Mouse (Mus musculus) CH12.LX (cell line): ENCODE measurements around the gene Pcdh9. TPM values are rescaled to one million over a fixed set of nuclear protein-coding genes. Genes with fewer than 3 reads are reported as not detected.

Experiments used
- DNase-seq: peaks from one replicate; pipeline ENCODE4 v3.0.0-alpha.2; 2013; ENCODE audit errors: extremely low read depth
- H3K27ac ChIP-seq: 2 replicates; pipeline ENCODE4 v1.5.1; 2012; ENCODE audit warnings: low read depth, mild to moderate bottlenecking, control low read depth, moderate library complexity; ENCODE audit not compliant: insufficient read depth
- H3K27me3 ChIP-seq: replicated peaks from 2 replicates; pipeline ENCODE3; 2012; ENCODE audit warnings: inconsistent platforms
- H3K36me3 ChIP-seq, 2 experiments: replicated peaks in 1 of 2; 2 replicates each; pipeline versions ENCODE3 to v1.6.1; 2012; ENCODE audit warnings: inconsistent platforms in 1 of 2, low read length in 1 of 2, mild to moderate bottlenecking in 1 of 2, mixed read lengths in 1 of 2, moderate library complexity in 1 of 2; ENCODE audit not compliant: control insufficient read depth in 1 of 2, insufficient read depth in 1 of 2
- H3K4me1 ChIP-seq, 2 experiments: 2 replicates each; pipeline ENCODE4 v1.6.1; 2012; ENCODE audit warnings: inconsistent platforms in 1 of 2, moderate library complexity in 1 of 2; ENCODE audit not compliant: insufficient read depth in 2 of 2, control insufficient read depth in 1 of 2
- H3K4me2 ChIP-seq: 2 replicates; pipeline ENCODE4 v1.6.1; 2012; ENCODE audit warnings: low read depth, mild to moderate bottlenecking, control low read depth; ENCODE audit not compliant: poor library complexity, insufficient read depth, severe bottlenecking
- H3K4me3 ChIP-seq, 3 experiments: fragments of 150-350 bp in 1 of 3; sonication (generic) in 1 of 3; replicated peaks in 1 of 3; 2 replicates each; pipeline versions ENCODE3 to v1.5.1; 2011 to 2012; ENCODE audit warnings: low read depth in 2 of 3, low read length in 2 of 3, mild to moderate bottlenecking in 2 of 3, moderate library complexity in 2 of 3, control low read depth in 1 of 3, improper control_type of control experiment in 1 of 3, inconsistent platforms in 1 of 3, mixed read lengths in 1 of 3; ENCODE audit not compliant: poor library complexity in 1 of 3
- H3K79me2 ChIP-seq: replicated peaks from 2 replicates; pipeline ENCODE4 v1.6.1; 2012; ENCODE audit warnings: mild to moderate bottlenecking, moderate library complexity; ENCODE audit not compliant: control insufficient read depth, poor library complexity, insufficient read depth, severe bottlenecking; ENCODE audit errors: extremely low read depth
- H3K9ac ChIP-seq: 2 replicates; pipeline ENCODE4 v1.6.1; 2012; ENCODE audit warnings: low read depth, mild to moderate bottlenecking, control low read depth, moderate library complexity; ENCODE audit not compliant: insufficient read depth
- H3K9me3 ChIP-seq: replicated peaks from 2 replicates; pipeline ENCODE3; 2012; ENCODE audit warnings: low read length, inconsistent platforms, mixed read lengths
- CHD1 ChIP-seq: IDR thresholded peaks from 2 replicates; pipeline ENCODE4 v1.6.1; 2012; ENCODE audit warnings: low read depth, low read length, improper control_type of control experiment, inconsistent platforms
- CTCF ChIP-seq, 2 experiments: IDR thresholded peaks in 1 of 2; conservative IDR thresholded peaks in 1 of 2; 2 replicates each; pipeline ENCODE4 v1.5.1; 2011 to 2012; ENCODE audit warnings: low read depth in 2 of 2, low read length in 2 of 2, improper control_type of control experiment in 1 of 2, inconsistent platforms in 1 of 2, mild to moderate bottlenecking in 1 of 2, moderate library complexity in 1 of 2
- E2F4 ChIP-seq: IDR thresholded peaks from 2 replicates; pipeline ENCODE4 v1.6.1; 2011; ENCODE audit warnings: low read depth, low read length, improper control_type of control experiment; ENCODE audit not compliant: insufficient replicate concordance
- EP300 ChIP-seq: IDR thresholded peaks from 2 replicates; pipeline ENCODE4 v1.6.1; 2011; ENCODE audit warnings: low read length, improper control_type of control experiment
- ETS1 ChIP-seq: conservative IDR thresholded peaks from 2 replicates; pipeline ENCODE4 v1.6.1; 2012; ENCODE audit warnings: low read depth, mild to moderate bottlenecking, inconsistent platforms, low read length, improper control_type of control experiment, moderate library complexity
- GABPA ChIP-seq: IDR thresholded peaks from 2 replicates; pipeline ENCODE4 v1.6.1; 2012; ENCODE audit warnings: low read depth, low read length, improper control_type of control experiment, inconsistent platforms; ENCODE audit not compliant: insufficient replicate concordance
- IRF4 ChIP-seq: IDR thresholded peaks from 2 replicates; pipeline ENCODE4 v1.6.1; 2014; ENCODE audit warnings: low read depth, mild to moderate bottlenecking, inconsistent platforms, low read length, improper control_type of control experiment
- MAX ChIP-seq: IDR thresholded peaks from 2 replicates; pipeline ENCODE4 v1.6.1; 2011; ENCODE audit warnings: low read length, improper control_type of control experiment
- MEF2A ChIP-seq: IDR thresholded peaks from 2 replicates; pipeline ENCODE4 v1.6.1; 2014; ENCODE audit warnings: low read depth, mild to moderate bottlenecking, inconsistent platforms, low read length, improper control_type of control experiment, borderline replicate concordance
- MXI1 ChIP-seq: IDR thresholded peaks from 2 replicates; pipeline ENCODE4 v1.6.1; 2011; ENCODE audit warnings: mild to moderate bottlenecking, low read depth, low read length, improper control_type of control experiment
- NRF1 ChIP-seq: IDR thresholded peaks from 2 replicates; pipeline ENCODE4 v1.6.1; 2014; ENCODE audit warnings: low read depth, mild to moderate bottlenecking, inconsistent platforms, low read length, improper control_type of control experiment, moderate library complexity
- POLR2AphosphoS2 ChIP-seq: IDR thresholded peaks from 2 replicates; pipeline ENCODE4 v1.6.1; 2011; ENCODE audit warnings: low read depth, low read length, improper control_type of control experiment
- RAD21 ChIP-seq: IDR thresholded peaks from 2 replicates; pipeline ENCODE4 v1.6.1; 2011; ENCODE audit warnings: low read depth, mild to moderate bottlenecking, low read length, improper control_type of control experiment, moderate library complexity
- SIN3A ChIP-seq: IDR thresholded peaks from 2 replicates; pipeline ENCODE4 v1.6.1; 2012; ENCODE audit warnings: low read length, improper control_type of control experiment, inconsistent platforms
- SMC3 ChIP-seq: IDR thresholded peaks from 2 replicates; pipeline ENCODE4 v1.6.1; 2011; ENCODE audit warnings: low read depth, low read length, improper control_type of control experiment
- TBP ChIP-seq: conservative IDR thresholded peaks from 2 replicates; pipeline ENCODE4 v1.6.1; 2011; ENCODE audit warnings: low read depth, low read length, improper control_type of control experiment
- TCF12 ChIP-seq: IDR thresholded peaks from 2 replicates; pipeline ENCODE4 v1.6.1; 2014; ENCODE audit warnings: low read depth, mild to moderate bottlenecking, inconsistent platforms, low read length, improper control_type of control experiment
- UBTF ChIP-seq: IDR thresholded peaks from 2 replicates; pipeline ENCODE4 v1.6.1; 2012; ENCODE audit warnings: low read depth, mild to moderate bottlenecking, inconsistent platforms, low read length, improper control_type of control experiment, moderate library complexity
- ZC3H11A ChIP-seq: IDR thresholded peaks from 2 replicates; pipeline ENCODE4 v1.6.1; 2012; ENCODE audit warnings: low read depth, mild to moderate bottlenecking, inconsistent platforms, low read length, improper control_type of control experiment
- ZMIZ1 ChIP-seq: IDR thresholded peaks from 2 replicates; pipeline ENCODE4 v1.6.1; 2012; ENCODE audit warnings: low read depth, mild to moderate bottlenecking, inconsistent platforms, low read length, improper control_type of control experiment
- ZNF384 ChIP-seq: IDR thresholded peaks from 2 replicates; pipeline ENCODE4 v1.6.1; 2012; ENCODE audit warnings: low read depth, low read length, improper control_type of control experiment, inconsistent platforms
- dilution Hi-C: fragments of 300-500 bp; cut with MboI; formaldehyde crosslinking; loops from 2 replicates; pipeline ENCODE4 v1.14.3; 2020; ENCODE audit warnings: low sequenced_read_pairs; ENCODE audit not compliant: extremely low pct_unique_long_range_greater_than_20kb, extremely low pct_ligation_motif_present
- in situ Hi-C: fragments of 300-500 bp; cut with MboI; formaldehyde crosslinking; loops from 3 replicates; pipeline ENCODE4 v1.14.3; 2019; ENCODE audit warnings: low sequenced_read_pairs, low pct_ligation_motif_present, low pct_unique_long_range_greater_than_20kb, mixed read lengths
- polyA plus RNA-seq: library from polyadenylated mRNA; unstranded; fragments of >175 nt; gene quantifications from 2 replicates; pipeline ENCODE4 v1.2.1, GENCODE M21; 2012; ENCODE audit warnings: low read depth; ENCODE audit not compliant: insufficient read length
- total RNA-seq, 2 experiments: library from RNA; depleted of rRNA; stranded (reverse); fragments of 300-350 nt in 1 of 2; fragments of >200 nt in 1 of 2; gene quantifications; 2 replicates each; pipeline ENCODE4 v1.2.3; 2012 to 2014

The Pcdh9 gene
- total and polyA plus RNA-seq, 3 experiments: not detected

DNA sequence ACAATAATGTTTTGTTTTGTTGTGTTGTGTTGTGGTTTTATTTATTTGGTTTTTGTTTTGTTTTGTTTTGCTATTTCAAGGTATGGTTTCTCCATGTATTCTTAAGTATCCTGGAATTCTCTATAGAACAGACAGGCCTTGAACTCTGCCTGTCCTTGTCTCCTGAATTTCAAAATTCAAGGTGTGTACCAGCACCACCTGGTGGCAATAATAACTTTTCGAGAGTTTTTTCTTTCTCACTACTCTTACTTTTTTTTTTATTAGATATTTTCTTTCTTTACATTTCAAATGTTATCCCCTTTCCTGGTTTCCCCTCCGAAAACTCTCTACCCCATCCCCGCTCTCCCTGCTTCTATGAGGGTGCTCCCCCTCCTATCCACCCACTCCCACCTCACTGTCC lies 536.3 kb downstream of the Pcdh9 start:
- H3K36me3 ChIP-seq: no peaks in the 10 kb centered on the region
- H3K9ac ChIP-seq: no peak overlapping the region
- dilution Hi-C loops: no loop called here
- no peak overlapping the region for H3K27ac ChIP-seq
- H3K27me3 ChIP-seq: no peaks in the 10 kb centered on the region
- H3K4me1 ChIP-seq: no peaks in the 10 kb centered on the region
- no peak overlapping the region for H3K4me2 ChIP-seq
- TF ChIP-seq ZC3H11A: no peak
- TF ChIP-seq GABPA: no peak
- TF ChIP-seq RAD21: peak; percentile 2; the same call in 1 of the 2 replicates
- no peak for TF ChIP-seq IRF4
- TF ChIP-seq CTCF (conservative IDR thresholded peaks at IDR 0.05 in 1 of 2, IDR thresholded peaks at IDR 0.05 in 1 of 2; ENCODE audit: low read depth in 2 of 2, low read length in 2 of 2): peak in 1 of 2 experiments; percentile 31; a peak in 1 of 4 replicates
- no peak for TF ChIP-seq MXI1
- no peak for TF ChIP-seq UBTF
- no peak for TF ChIP-seq NRF1
- TF ChIP-seq SMC3: no peak
- TF ChIP-seq TCF12: no peak
- no peak for TF ChIP-seq ETS1
- no peak overlapping the region for H3K4me3 ChIP-seq
- H3K79me2 ChIP-seq: no peaks in the 10 kb centered on the region
- in situ Hi-C loops: no loop called here
- peaks cover 8% of the 10 kb centered on the region for H3K9me3 ChIP-seq
- DNase-seq: no peak

DNA sequence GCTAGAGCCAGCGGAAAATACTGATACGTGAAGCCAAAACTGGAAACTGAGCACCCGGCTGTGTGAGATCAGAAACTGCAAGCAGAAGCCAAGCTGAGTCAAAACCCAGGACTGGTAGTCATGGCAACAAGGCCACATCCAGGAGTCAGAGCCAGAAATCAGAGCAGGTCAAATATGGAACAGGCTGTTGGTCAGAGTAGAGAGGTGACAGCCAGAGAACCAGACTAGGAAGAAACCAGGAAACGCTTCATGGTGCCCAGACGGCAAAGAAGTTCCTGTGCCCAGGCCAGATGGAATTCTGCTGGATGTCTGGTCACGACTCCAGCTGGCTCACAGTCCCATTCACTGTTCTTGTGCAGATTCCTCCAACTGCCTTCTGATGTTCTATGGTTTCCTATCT lies 539.6 kb downstream of the Pcdh9 start:
- TF ChIP-seq IRF4: 0 out of 2 replicates have a peak, but pooled peaks have one; percentile 20
- peak; percentile 36; the same call in 1 of the 2 replicates for TF ChIP-seq EP300
- peak; percentile 66; the same call in 1 of the 2 replicates for TF ChIP-seq MXI1
- peak; percentile 39; the same call in 1 of the 2 replicates for TF ChIP-seq MEF2A
- TF ChIP-seq SIN3A: no peak
- no peak for TF ChIP-seq CHD1
- TF ChIP-seq, all 38 proteins: peak for 4
- Histone ChIP-seq H3K27ac (no peak overlapping the region), H3K79me2 (no peaks in the 10 kb centered on the region), H3K9me3 (peaks cover 17% of the 10 kb centered on the region), H3K9ac (no peak overlapping the region), H3K36me3 (no peaks in the 10 kb centered on the region), H3K4me1 (no peaks in the 10 kb centered on the region), H3K4me2 (peak overlapping the region; percentile 21; the same call in 1 of the 2 replicates), H3K4me3 (no peak overlapping the region), H3K27me3 (no peaks in the 10 kb centered on the region)
- in situ Hi-C loops (no loop called here), dilution Hi-C loops (no loop called here)
- DNase-seq: no peak

DNA sequence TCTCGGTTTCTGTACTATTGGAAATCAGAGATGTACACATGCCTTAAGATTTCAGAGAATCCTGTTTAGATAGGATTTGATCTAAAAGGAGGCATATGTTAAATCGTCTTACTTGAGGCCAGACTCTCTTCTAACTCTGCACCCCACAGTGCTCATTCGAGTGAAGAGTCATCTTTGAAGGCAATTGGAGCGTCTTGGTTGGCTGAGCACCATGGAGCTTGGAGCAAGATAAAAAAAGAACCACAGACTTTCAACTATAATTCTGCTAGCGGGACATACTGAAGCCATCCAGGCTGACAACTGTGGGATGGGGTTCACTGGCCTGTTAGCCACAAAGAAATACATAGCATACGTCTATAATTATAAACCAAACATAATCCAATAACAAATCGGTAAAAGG lies 541.3 kb downstream of the Pcdh9 start:
- in situ Hi-C loops (no loop called here), dilution Hi-C loops (no loop called here)
- Histone ChIP-seq H3K27ac (no peak overlapping the region), H3K36me3 (no peaks in the 10 kb centered on the region), H3K4me1 (no peaks in the 10 kb centered on the region), H3K27me3 (no peaks in the 10 kb centered on the region), H3K79me2 (no peaks in the 10 kb centered on the region), H3K9ac (no peak overlapping the region), H3K4me2 (no peak overlapping the region), H3K4me3 (no peak overlapping the region), H3K9me3 (peaks cover 16% of the 10 kb centered on the region)
- TF ChIP-seq ZMIZ1 (no peak), RAD21 (no peak), TBP (no peak), TCF12 (no peak), ZNF384 (no peak), E2F4 (no peak), ZC3H11A (no peak), CHD1 (no peak), MAX (no peak), SIN3A (no peak), POLR2AphosphoS2 (no peak)
- DNase-seq: no peak
